Mouse (Mus musculus): ENCODE measurements around the gene Wrap53. TPM values are rescaled to one million over a fixed set of nuclear protein-coding genes. Genes with fewer than 3 reads are reported as not detected.

Gene Wrap53
- 6.5 and 6.7 TPM in 2 replicates for polyA plus RNA-seq (2012; rRNA removed)

DNA sequence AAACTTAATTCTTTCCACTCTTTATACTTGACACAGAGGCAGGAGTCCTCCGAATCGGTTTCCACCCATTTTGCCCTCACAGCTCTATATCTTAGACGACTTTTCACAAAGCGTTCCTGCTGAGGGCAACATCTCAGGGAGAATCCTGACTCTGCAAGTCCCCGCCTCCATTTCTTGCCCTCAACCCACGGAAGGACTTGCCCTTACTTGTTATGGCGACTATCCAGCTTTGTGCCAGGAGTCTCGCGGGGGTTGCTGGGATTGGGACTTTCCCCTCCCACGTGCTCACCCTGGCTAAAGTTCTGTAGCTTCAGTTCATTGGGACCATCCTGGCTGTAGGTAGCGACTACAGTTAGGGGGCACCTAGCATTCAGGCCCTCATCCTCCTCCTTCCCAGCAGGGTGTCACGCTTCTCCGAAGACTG is at the start of gene Wrap53, which contains the start of gene Trp53:
TSS of gene Wrap53 (minus strand) at position 165 of the 424 bp plus-strand sequence.
TSS of gene Trp53 (plus strand) at position 269 of the 424 bp plus-strand sequence.

DNA sequence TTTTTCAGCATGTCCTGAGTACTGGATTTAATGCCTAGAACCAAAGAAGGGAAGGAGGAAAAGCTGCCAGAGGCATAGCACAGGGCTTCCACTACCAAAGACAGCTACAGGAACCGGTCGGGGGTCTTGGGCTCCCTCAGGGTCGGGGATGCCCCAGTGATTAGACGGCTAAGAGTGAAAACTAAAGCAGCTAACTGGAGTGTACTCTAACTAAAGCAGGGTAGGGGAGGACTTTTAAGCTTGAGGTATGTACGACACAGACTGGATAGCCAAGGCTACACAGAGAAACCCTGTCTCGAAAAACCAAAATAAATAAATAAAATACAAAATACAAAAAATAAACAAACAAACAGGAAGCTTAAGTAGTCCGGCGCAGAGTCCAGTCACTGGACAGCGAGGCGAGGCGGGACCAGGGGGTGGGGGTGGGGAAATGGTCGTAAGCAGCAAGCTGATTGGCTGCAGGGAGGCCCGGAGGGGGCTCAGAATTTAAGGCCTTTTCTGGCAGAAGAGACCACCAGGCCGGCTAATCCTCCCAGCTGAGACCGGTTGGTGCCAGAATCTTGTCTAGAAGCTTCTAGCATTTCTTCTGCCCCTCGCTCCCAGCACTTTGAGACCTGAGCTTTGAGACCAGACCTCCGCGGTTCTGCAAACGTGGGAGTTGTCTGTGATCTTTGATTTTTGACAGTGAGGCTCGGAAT is 41.7 kb upstream of the Wrap53 start, which contains the start of gene Sat2:
TSS of gene Sat2 (plus strand) at position 454 of the 698 bp plus-strand sequence.

DNA sequence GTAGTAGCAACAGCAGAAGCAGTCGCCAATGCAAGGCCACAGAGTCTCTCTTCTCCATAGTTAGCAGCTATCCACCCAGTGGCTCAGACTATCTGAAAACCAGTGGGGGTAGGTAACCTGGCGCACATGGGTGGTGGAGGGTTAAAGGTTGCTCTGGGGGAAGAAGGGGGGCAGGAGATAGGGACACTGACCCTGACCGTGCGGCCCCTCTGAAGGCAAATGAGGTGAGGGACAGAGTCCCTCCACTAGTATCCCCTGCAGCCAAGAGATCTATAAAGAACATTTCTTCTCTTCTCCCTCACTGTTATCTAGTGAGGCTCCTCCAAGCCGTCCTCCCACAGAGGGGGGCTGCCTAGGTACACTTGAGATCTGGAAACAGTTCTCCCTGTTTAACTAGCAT is 37.8 kb upstream of the Wrap53 start, which contains the start of gene Shbg:
TSS of gene Shbg (minus strand) at position 101 of the 400 bp plus-strand sequence.

DNA sequence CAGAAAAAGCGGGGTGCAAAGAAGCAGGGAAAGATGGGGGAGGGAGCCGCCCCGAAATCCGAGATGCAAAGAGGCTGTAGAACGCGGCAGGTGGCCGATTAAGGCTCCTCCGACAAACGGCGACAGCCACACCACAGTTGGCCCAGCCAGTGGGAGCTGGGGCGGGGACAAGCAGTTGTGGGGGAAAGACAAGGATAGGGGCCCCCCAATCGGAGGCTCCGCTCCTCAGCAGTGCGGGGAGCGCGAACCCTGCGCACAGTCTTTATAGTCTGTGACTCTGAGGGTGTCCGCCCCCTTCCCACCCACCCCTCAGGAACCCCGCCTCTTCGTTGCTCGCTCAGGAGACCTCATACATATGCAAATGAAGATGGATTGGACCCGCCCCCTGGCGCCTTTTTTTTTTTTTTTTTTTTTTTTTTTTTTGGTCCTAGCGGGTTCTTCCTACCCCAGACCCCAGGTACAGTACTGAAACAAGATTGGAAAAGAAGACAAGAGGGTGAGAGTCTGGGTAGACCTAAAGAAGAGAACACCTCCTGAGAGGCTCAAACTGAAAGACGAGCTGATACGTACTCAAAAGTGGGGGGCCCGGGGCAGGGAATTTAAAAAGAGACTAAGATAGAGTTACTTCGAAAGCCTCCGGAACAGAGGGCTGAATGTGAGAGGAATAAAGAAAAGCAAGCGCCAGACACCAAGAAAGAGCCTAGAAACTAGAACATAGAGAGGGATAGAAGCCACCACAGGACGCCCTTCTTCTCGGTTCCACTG is 25.9 kb upstream of the Wrap53 start, which contains the start of gene Atp1b2:
TSS of gene Atp1b2 (minus strand) at position 217 of the 765 bp plus-strand sequence.

DNA sequence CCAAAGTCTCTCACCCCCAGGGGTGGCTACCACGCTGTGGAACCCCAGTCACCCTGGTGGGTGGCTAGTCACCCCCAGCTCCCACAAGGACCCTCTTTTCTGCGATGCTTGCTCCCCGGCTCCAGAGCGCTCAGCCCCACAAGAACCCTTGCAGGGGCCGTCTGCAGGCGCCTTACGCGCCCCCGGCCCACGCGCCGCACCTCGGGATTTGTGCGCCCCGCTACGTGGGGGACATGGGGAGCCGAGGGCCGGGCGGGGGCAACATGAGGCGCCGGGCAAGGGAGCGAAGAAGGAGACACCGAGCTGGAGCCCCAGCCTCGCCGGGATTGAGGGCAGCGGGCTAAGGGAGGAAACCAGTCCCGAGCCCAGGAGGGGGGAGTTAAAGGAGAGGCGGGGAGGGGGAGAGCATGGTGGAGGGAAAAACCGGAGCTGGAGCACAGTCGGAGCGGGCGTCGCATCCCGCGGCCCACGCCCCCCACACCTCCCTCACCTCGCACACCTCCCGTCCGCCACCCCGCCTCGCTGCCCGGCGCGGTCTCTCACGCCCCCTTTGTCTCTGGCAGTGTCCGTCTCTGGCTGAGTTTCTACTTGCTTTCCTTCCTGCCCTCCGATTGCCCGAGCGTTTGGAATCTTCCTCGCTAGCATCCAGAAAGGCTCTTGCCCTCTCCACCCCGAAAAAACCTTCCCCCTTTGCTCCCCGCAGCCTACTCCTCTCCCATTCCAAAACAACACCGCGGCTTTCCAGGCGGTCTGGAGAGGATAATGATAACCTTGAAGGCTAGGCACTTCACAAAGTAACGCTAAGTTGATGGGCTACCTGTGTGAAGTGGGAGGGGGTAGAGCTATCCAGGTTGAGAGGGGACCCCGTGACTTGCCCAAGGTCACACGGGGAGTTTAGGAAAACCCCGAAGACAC is 19.9 kb downstream of the Wrap53 start, which contains the start of gene Efnb3:
TSS of gene Efnb3 (minus strand) at position 355 of the 915 bp plus-strand sequence.

DNA sequence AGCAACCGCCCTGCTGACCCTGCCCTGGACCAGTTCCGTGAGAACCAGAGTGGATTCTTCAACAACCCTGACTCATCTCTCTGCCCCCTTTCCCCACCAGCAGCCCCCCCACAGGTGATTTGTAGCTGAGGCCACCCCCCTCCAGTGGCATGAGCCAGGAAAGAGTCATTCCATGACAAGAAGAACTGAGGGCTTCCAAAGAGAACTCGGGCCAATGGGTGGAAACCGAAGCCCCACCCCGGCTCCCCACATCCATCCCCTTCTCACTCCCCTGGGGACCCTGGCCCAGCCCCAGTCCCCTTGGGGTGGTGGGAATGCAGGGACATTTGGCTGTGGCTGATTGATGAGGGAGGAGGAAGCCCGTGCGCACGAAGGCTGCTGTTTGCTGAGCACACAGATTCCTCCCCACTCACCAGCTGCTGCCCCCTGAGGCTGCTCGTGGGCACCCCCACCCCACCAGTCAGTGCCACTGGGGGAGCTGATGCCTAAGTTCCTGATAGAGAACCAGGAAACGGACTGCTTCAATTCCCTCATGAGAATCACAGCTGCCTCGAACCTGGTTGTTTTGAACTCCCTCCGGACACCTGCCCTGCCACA is 30.9 kb downstream of the Wrap53 start, which contains the start of gene Dnah2:
TSS of gene Dnah2 (minus strand) at position 51 of the 597 bp plus-strand sequence.

Other genes starting within 250 kb of the Wrap53 start
- 0.41 and 0.54 TPM in 2 replicates for gene Rnf227, start 239.8 kb downstream of the Wrap53 start, polyA plus RNA-seq (2012; rRNA removed)
- 33.5 and 44.3 TPM in 2 replicates for gene Chd3, start 210.8 kb downstream of the Wrap53 start, polyA plus RNA-seq (2012; rRNA removed)
- 61.1 and 63.4 TPM in 2 replicates for gene Naa38, start 184.8 kb downstream of the Wrap53 start, polyA plus RNA-seq (2012; rRNA removed)
- gene Cyb5d1, start 184.6 kb downstream of the Wrap53 start, polyA plus RNA-seq (2012; rRNA removed), result 8.2 and 9.5 TPM in 2 replicates
- gene Tmem88, start 182.0 kb downstream of the Wrap53 start, polyA plus RNA-seq (2012; rRNA removed), result 6.4 and 7.4 TPM in 2 replicates
- gene Kdm6b, start 166.6 kb downstream of the Wrap53 start, polyA plus RNA-seq (2012; rRNA removed), result 1.1 and 1.6 TPM in 2 replicates
- gene Dnah2, start 31.1 kb downstream of the Wrap53 start, polyA plus RNA-seq (2012; rRNA removed), result 0.20 and 0.22 TPM in 2 replicates
- gene Efnb3, start 20.1 kb downstream of the Wrap53 start, polyA plus RNA-seq (2012; rRNA removed), result 0.58 and 0.60 TPM in 2 replicates
- 51.0 and 51.9 TPM in 2 replicates for gene Trp53, start 104 bp upstream of the Wrap53 start, polyA plus RNA-seq (2012; rRNA removed)
- 5.7 and 7.2 TPM in 2 replicates for gene Atp1b2, start 25.7 kb upstream of the Wrap53 start, polyA plus RNA-seq (2012; rRNA removed)
- 2.6 and 2.9 TPM in 2 replicates for gene Shbg, start 37.6 kb upstream of the Wrap53 start, polyA plus RNA-seq (2012; rRNA removed)
- gene Sat2, start 41.8 kb upstream of the Wrap53 start, polyA plus RNA-seq (2012; rRNA removed), result 7.3 and 7.7 TPM in 2 replicates
- 17.5 and 22.6 TPM in 2 replicates for gene Fxr2, start 52.7 kb upstream of the Wrap53 start, polyA plus RNA-seq (2012; rRNA removed)
- 0.07 and 0.11 TPM in 2 replicates for gene Sox15, start 75.1 kb upstream of the Wrap53 start, polyA plus RNA-seq (2012; rRNA removed)
- gene Mpdu1, start 82.4 kb upstream of the Wrap53 start, polyA plus RNA-seq (2012; rRNA removed), result 45.9 and 49.8 TPM in 2 replicates
- gene Cd68, start 85.9 kb upstream of the Wrap53 start, polyA plus RNA-seq (2012; rRNA removed), result 14.8 and 16.0 TPM in 2 replicates
- gene Eif4a1, start 92.2 kb upstream of the Wrap53 start, polyA plus RNA-seq (2012; rRNA removed), result 330 and 348 TPM in 2 replicates
- 37.6 and 40.5 TPM in 2 replicates for gene Senp3, start 101.8 kb upstream of the Wrap53 start, polyA plus RNA-seq (2012; rRNA removed)
- gene Tnfsf13, start 105.5 kb upstream of the Wrap53 start, polyA plus RNA-seq (2012; rRNA removed), result 0.54 and 0.78 TPM in 2 replicates
- 4.4 and 4.8 TPM in 2 replicates for gene Tnfsf12, start 115.6 kb upstream of the Wrap53 start, polyA plus RNA-seq (2012; rRNA removed)
- gene Tnfsfm13, start 115.8 kb upstream of the Wrap53 start, polyA plus RNA-seq (2012; rRNA removed), result 0.96 and 1.1 TPM in 2 replicates
- gene Polr2a, start 178.4 kb upstream of the Wrap53 start, polyA plus RNA-seq (2012; rRNA removed), result 5.5 and 8.0 TPM in 2 replicates
- gene Slc35g3, start 181.7 kb upstream of the Wrap53 start, polyA plus RNA-seq (2012; rRNA removed), result 0.02 TPM in 1 of 2 replicates, not detected in the other
- gene Zbtb4, start 185.7 kb upstream of the Wrap53 start, polyA plus RNA-seq (2012; rRNA removed), result 2.3 and 2.8 TPM in 2 replicates
- gene Chrnb1, start 215.7 kb upstream of the Wrap53 start, polyA plus RNA-seq (2012; rRNA removed), result 1.3 and 1.6 TPM in 2 replicates
- 0.43 and 0.58 TPM in 2 replicates for gene Fgf11, start 221.6 kb upstream of the Wrap53 start, polyA plus RNA-seq (2012; rRNA removed)
- 1.2 and 1.6 TPM in 2 replicates for gene Tmem102, start 225.4 kb upstream of the Wrap53 start, polyA plus RNA-seq (2012; rRNA removed)
- not detected in 2 replicates for gene Gm39566, start 235.0 kb upstream of the Wrap53 start, polyA plus RNA-seq (2012; rRNA removed)
- not detected in 2 replicates for gene Spem2, start 238.2 kb upstream of the Wrap53 start, polyA plus RNA-seq (2012; rRNA removed)
- not detected in 2 replicates for gene Spem1, start 241.9 kb upstream of the Wrap53 start, polyA plus RNA-seq (2012; rRNA removed)

Measured in liver, embryonic 18 days (tissue).